Mouse (Mus musculus) liver, postnatal 0 days (tissue): ENCODE results near the gene Syne3. TPM values are rescaled to one million over a fixed set of nuclear protein-coding genes. Genes with fewer than 3 reads are reported as not detected.

Experiments
- ATAC-seq: fragments of 200-750 bp; cut with Nextera tagmentation; 2 replicates; pipeline ENCODE4 v1.8.0; 2017; ENCODE audit warnings: mild to moderate bottlenecking, moderate library complexity
- DNase-seq: peaks from one replicate; pipeline ENCODE4 v3.0.0-alpha.2; 2016
- H3K27ac ChIP-seq: fragments of 300-500 bp; sonication (generic); 2 replicates; pipeline ENCODE4 v1.5.1; 2014; ENCODE audit warnings: antibody characterized with exemption, moderate library complexity, mild to moderate bottlenecking, low read depth
- H3K27me3 ChIP-seq: fragments of 300-500 bp; sonication (generic); 2 replicates; pipeline ENCODE4 v1.6.1; 2014; ENCODE audit warnings: low read length, control low read depth, mixed read lengths; ENCODE audit not compliant: insufficient read depth
- H3K36me3 ChIP-seq: fragments of 300-500 bp; sonication (generic); replicated peaks from 2 replicates; pipeline ENCODE4 v1.6.1; 2014; ENCODE audit warnings: mild to moderate bottlenecking, control low read depth, low read length, moderate library complexity, mixed read lengths; ENCODE audit not compliant: insufficient read depth
- H3K4me1 ChIP-seq: fragments of 300-500 bp; sonication (generic); 2 replicates; pipeline ENCODE4 v1.6.1; 2014; ENCODE audit warnings: antibody characterized with exemption, mild to moderate bottlenecking, control low read depth; ENCODE audit not compliant: insufficient read depth
- H3K4me2 ChIP-seq: fragments of 300-500 bp; sonication (generic); 2 replicates; pipeline ENCODE4 v1.6.1; 2014; ENCODE audit warnings: low read depth, mild to moderate bottlenecking, low read length, moderate library complexity, mixed read lengths
- H3K4me3 ChIP-seq: fragments of 300-500 bp; sonication (generic); 2 replicates; pipeline ENCODE4 v1.5.1; 2014; ENCODE audit warnings: low read depth, low read length
- H3K9ac ChIP-seq: fragments of 300-500 bp; sonication (generic); replicated peaks from 2 replicates; pipeline ENCODE4 v1.6.1; 2014; ENCODE audit warnings: mild to moderate bottlenecking, moderate library complexity
- H3K9me3 ChIP-seq: fragments of 300-500 bp; sonication (generic); 2 replicates; pipeline ENCODE4 v1.6.1; 2016; ENCODE audit warnings: mild to moderate bottlenecking, control low read depth, low read length, mixed read lengths
- CTCF ChIP-seq: sonication (generic); IDR thresholded peaks from 2 replicates; pipeline ENCODE4 v1.5.1; 2016; ENCODE audit warnings: antibody characterized with exemption, low read depth
- EP300 ChIP-seq: IDR thresholded peaks from 2 replicates; pipeline ENCODE4 v1.6.1; 2016; ENCODE audit warnings: antibody characterized with exemption, low read depth, mild to moderate bottlenecking
- WGBS: fragments of 180-500 bp; shearing (Covaris S2); extraction: QIAGEN DNeasy Blood & Tissue Kit; methylation state at CpG from one replicate; pipeline ENCODE4 v1.1.7; 2014; ENCODE audit not compliant: insufficient replicate concordance; 5-methylcytosine and 5-hydroxymethylcytosine counted together
- polyA plus RNA-seq: library from polyadenylated mRNA; unstranded; fragments of >200 nt; fragmentation: Nextera tagmentation; extraction: Ambion mirVana; gene quantifications from 2 replicates; pipeline ENCODE4 v1.2.1, GENCODE M21; 2015

Gene Syne3
- polyA plus RNA-seq, 1 experiment from 2014 or later: 2.3 TPM

DNA sequence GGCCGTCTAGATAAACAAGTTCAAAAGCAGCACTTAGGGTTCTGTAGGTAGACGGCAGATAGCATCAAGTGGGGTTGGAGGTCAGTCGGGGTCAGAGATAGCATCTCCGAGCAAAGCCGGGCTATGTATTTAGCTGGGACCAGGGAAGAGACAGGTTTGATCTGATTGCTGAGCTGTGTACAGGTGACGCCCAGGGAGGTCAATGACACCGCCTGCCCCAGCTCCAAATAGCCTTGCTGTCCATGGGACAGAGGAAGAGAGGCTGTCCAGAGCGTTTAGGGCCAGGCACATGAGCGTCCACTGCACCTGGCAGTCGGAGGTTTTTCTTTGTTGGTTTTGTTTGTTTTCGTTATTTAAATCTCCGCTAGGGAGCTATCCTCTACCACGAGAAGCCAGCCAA lies 75.8 kb downstream of the Syne3 start:
- no peak for DNase-seq
- Histone ChIP-seq H3K4me2 (no peak overlapping the region), H3K9ac (no peak overlapping the region), H3K27me3 (no peaks in the 10 kb centered on the region), H3K27ac (no peak overlapping the region), H3K4me3 (no peak overlapping the region), H3K36me3 (peaks cover 46% of the 10 kb centered on the region), H3K9me3 (peaks cover 5% of the 10 kb centered on the region; the same call in 1 of the 2 replicates), H3K4me1 (no peaks in the 10 kb centered on the region)
- TF ChIP-seq EP300: no peak
- no peak for TF ChIP-seq CTCF
- WGBS: 62% methylated on average over 13 of the region's 13 CpGs
- ATAC-seq: peak; percentile 67

DNA sequence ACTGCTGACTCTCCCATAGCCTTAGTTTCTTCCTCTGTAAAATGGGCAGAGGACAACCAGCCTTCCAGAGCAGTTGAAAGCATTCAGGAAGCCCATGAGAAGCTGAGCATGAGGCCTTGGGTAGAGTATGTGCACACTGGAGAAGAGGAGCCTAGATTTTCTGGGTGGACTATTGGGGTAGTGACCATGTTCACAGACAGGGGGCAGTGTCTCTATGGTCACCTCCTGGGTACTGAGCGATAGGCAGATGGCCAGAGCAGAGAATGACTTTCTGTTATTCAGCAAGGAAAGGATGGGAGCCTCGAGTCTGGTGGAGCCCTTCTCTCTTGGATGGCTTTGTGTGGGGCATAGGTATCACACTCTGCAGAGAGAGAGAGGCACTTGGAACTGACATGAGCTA lies 76.4 kb downstream of the Syne3 start:
- ATAC-seq: peak; percentile 56
- Histone ChIP-seq H3K36me3 (peaks cover 41% of the 10 kb centered on the region), H3K9ac (no peak overlapping the region), H3K4me1 (no peaks in the 10 kb centered on the region), H3K27me3 (no peaks in the 10 kb centered on the region), H3K4me2 (no peak overlapping the region), H3K9me3 (peaks cover 5% of the 10 kb centered on the region; the same call in 1 of the 2 replicates), H3K27ac (no peak overlapping the region), H3K4me3 (no peak overlapping the region)
- TF ChIP-seq EP300: no peak
- peak; percentile 62 for TF ChIP-seq CTCF
- DNase-seq: peak; percentile 34
- 59% methylated on average over 2 of the region's 2 CpGs for WGBS

DNA sequence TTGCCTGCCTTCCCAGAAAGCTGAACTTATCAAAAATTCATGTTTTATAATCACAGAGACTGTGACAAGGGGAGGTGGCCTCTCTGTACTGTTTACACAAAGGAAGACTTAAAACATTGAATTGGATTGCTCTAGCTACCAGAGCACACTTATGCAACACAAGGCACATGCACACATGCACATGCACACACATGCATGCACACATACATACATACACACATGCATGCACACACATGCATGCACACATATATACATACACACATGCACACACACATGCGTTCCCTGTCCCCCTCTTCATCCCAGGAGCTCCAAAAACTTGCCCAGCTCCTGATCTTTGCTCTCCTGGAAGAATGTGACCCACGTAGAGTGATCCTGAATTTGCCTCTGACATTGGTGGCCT lies 83.8 kb downstream of the Syne3 start:
- 73% methylated on average over 2 of the region's 2 CpGs for WGBS
- Histone ChIP-seq H3K9me3 (no peaks in the 10 kb centered on the region), H3K4me2 (no peak overlapping the region), H3K4me1 (no peaks in the 10 kb centered on the region), H3K9ac (no peak overlapping the region), H3K36me3 (peaks cover under 1% of the 10 kb centered on the region; the same call in 1 of the 2 replicates), H3K27ac (no peak overlapping the region), H3K4me3 (no peak overlapping the region), H3K27me3 (no peaks in the 10 kb centered on the region)
- no peak for ATAC-seq
- no peak for TF ChIP-seq CTCF
- no peak for TF ChIP-seq EP300
- DNase-seq: no peak

DNA sequence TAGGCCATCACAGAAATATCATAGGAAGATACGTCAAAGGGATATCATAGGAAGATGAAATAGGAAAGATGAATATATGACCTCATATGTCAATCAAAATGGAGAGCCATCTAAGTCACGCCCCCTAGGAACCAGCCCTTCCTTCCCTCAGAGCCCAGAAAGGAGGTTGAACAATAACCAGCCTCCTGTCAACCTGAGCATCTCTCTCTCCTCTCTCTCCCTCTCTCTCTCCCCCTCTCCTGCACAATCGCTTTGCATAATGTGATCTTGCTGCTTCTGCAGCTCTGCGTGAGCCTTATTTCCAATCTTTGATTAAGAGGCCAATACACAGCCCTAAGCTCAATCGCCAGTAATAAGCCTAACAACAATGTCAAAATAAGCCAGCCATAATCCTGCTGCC lies 84.6 kb downstream of the Syne3 start:
- Histone ChIP-seq H3K4me2 (no peak overlapping the region), H3K36me3 (no peaks in the 10 kb centered on the region), H3K9ac (no peak overlapping the region), H3K4me1 (no peaks in the 10 kb centered on the region), H3K4me3 (no peak overlapping the region), H3K27me3 (no peaks in the 10 kb centered on the region), H3K27ac (no peak overlapping the region), H3K9me3 (no peaks in the 10 kb centered on the region)
- no peak for TF ChIP-seq EP300
- TF ChIP-seq CTCF: no peak
- 87% methylated on average over 5 of the region's 5 CpGs for WGBS
- DNase-seq (no peak), ATAC-seq (no peak)

DNA sequence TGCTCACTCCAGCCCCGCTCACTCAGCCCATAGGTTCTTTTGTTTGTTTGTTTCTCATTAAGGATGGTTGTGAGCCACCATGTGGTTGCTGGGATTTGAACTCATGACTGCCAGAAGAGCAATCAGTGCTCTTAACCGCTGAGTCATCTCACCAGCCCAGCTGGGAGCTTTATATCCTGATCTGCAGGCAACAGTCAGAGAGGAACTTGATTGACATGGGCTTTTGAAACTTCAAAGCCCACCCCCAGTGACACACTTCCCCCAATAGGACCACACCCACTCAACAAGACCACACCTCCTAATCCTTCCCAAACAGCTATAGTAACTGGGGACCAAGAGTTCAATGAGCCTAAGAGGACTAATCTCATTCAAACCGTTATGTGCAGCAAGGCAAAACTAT lies 85.1 kb downstream of the Syne3 start:
- Histone ChIP-seq H3K4me1 (no peaks in the 10 kb centered on the region), H3K4me3 (no peak overlapping the region), H3K36me3 (no peaks in the 10 kb centered on the region), H3K4me2 (no peak overlapping the region), H3K27ac (no peak overlapping the region), H3K9me3 (no peaks in the 10 kb centered on the region), H3K27me3 (no peaks in the 10 kb centered on the region), H3K9ac (no peak overlapping the region)
- DNase-seq (no peak), ATAC-seq (no peak)
- WGBS: 82% methylated on average over 3 of the region's 3 CpGs
- no peak for TF ChIP-seq EP300
- TF ChIP-seq CTCF: no peak

DNA sequence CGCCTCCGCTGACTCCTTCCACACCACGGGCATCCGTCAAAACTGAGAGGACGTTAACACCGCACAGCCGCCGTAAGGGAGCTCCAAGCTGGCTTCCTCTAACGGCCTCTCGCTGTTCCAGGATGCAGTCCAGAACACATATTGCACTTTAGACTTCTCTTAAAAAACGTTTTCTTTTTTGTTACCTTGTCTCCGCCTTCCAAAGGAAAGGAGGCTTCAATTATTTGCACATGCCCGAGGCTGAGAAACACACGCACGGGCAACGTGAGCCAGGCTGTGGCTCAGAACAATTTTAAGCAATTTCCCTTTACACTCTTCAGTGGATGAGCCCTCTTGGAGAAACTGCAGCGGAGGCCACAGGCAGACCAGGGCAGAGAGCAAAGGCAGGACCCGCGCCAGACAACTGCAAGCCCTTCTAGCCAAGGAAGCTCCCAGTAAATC lies 85.6 kb downstream of the Syne3 start:
- no peaks in the 10 kb centered on the region for H3K36me3 ChIP-seq
- H3K4me3 ChIP-seq: no peak overlapping the region
- H3K27ac ChIP-seq: no peak overlapping the region
- no peaks in the 10 kb centered on the region for H3K27me3 ChIP-seq
- no peak for DNase-seq
- ATAC-seq: no peak
- H3K9me3 ChIP-seq: no peaks in the 10 kb centered on the region
- no peak overlapping the region for H3K4me2 ChIP-seq
- WGBS: 63% methylated on average over 19 of the region's 19 CpGs
- no peak for TF ChIP-seq EP300
- no peak for TF ChIP-seq CTCF
- H3K4me1 ChIP-seq: no peaks in the 10 kb centered on the region
- H3K9ac ChIP-seq: no peak overlapping the region

DNA sequence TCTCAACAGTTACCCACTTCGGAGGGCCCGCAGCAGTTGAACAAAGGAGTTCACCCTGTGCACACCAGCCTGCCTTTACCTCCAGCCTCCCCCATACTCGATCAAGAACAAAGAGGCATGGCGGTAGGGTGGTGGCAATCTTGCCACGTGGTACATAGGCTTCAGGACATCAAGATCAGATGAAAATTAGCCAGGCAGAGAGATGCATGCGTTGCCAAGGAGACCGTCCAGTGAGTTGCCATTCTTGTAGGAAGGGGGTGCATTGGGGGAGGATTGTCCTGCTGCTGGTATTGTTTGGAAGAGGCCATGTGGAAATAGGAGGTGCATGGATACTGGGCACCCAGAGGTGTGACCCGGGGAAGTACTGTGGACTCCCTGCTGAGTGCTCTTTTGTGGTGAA lies 87.0 kb downstream of the Syne3 start:
- TF ChIP-seq CTCF: no peak
- no peak for TF ChIP-seq EP300

More for the DNA sequence above, 87.0 kb downstream of the Syne3 start:
- Histone ChIP-seq H3K4me2 (no peak overlapping the region), H3K27me3 (no peaks in the 10 kb centered on the region), H3K4me3 (no peak overlapping the region), H3K9ac (no peak overlapping the region), H3K4me1 (no peaks in the 10 kb centered on the region), H3K9me3 (no peaks in the 10 kb centered on the region), H3K36me3 (no peaks in the 10 kb centered on the region), H3K27ac (no peak overlapping the region)
- WGBS: 77% methylated on average over 8 of the region's 8 CpGs
- DNase-seq (no peak), ATAC-seq (no peak)
